Comparison of ENCODE assay signal across 30 mouse cellular contexts in genomic region chr11:44387031-44387430, GRCm38 (mm10). TPM values are rescaled to one million over a fixed set of nuclear protein-coding genes. Genes with fewer than 3 reads are reported as not detected.
DNase-seq lines count a peak whose midpoint lies in the region; ATAC-seq lines count a peak whose summit lies in the region.
"Had no signal": no experiment of that assay in that cellular context is flagged by ENCODE, and none has a peak within 500 bp of the region (broad histone marks: within the 10 kb centered on the region; RNA-seq: fewer than 3 reads in every experiment).

No protein-coding gene starts in this region.

- H3K4me1 ChIP-seq in intestine, embryonic 15.5 days (replicated peaks), result no peaks in the 10 kb centered on the region
- H3K4me1 ChIP-seq: embryonic facial prominence, embryonic 15.5 days; forebrain, embryonic 13.5 days; forebrain, embryonic 15.5 days had no signal

- no peaks in the 10 kb centered on the region for H3K27me3 ChIP-seq in intestine, embryonic 15.5 days (replicated peaks)
- H3K27me3 ChIP-seq: embryonic facial prominence, embryonic 13.5 days; embryonic facial prominence, embryonic 15.5 days; forebrain, embryonic 13.5 days; forebrain, embryonic 15.5 days; Patski had no signal

- no peak overlapping the region for H3K4me2 ChIP-seq in intestine, embryonic 15.5 days (replicated peaks)
- H3K4me2 ChIP-seq: embryonic facial prominence, embryonic 13.5 days; embryonic facial prominence, embryonic 15.5 days; forebrain, embryonic 13.5 days; forebrain, embryonic 15.5 days had no signal

- H3K36me3 ChIP-seq in intestine, embryonic 15.5 days, result no peaks in the 10 kb centered on the region
- H3K36me3 ChIP-seq: embryonic facial prominence, embryonic 13.5 days; embryonic facial prominence, embryonic 15.5 days; forebrain, embryonic 15.5 days had no signal

- 81% methylated on average over 2 of the region's 2 CpGs for WGBS in intestine, embryonic 15.5 days

- H3K9me3 ChIP-seq in intestine, embryonic 15.5 days, result no peaks in the 10 kb centered on the region
- H3K9me3 ChIP-seq: embryonic facial prominence, embryonic 13.5 days; embryonic facial prominence, embryonic 15.5 days; forebrain, embryonic 13.5 days; forebrain, embryonic 15.5 days had no signal

- no peak overlapping the region for H3K9ac ChIP-seq in intestine, embryonic 15.5 days
- H3K9ac ChIP-seq: embryonic facial prominence, embryonic 13.5 days; embryonic facial prominence, embryonic 15.5 days; forebrain, embryonic 13.5 days; forebrain, embryonic 15.5 days; forebrain, postnatal 0 days had no signal

- no peak for DNase-seq in frontal cortex, postnatal 25 days (ENCODE audit: low spot score in 2 of 2)
- DNase-seq in left cerebral cortex, adult 9 months (ENCODE audit: low spot score in 2 of 2), result no peak
- DNase-seq in gastrocnemius, postnatal 4 days (ENCODE audit: low spot score in 2 of 2), result no peak
- DNase-seq: adrenal gland, adult 8-10 months; adrenal gland, postnatal 14 days; adrenal gland, postnatal 36 days; cerebellum, adult 11-12 months; cerebellum, adult 2 months; cerebellum, adult 9-10 months; cerebellum, postnatal 10 days; cerebellum, postnatal 25 days; embryo, embryonic 11 days; forebrain, postnatal 0 days had no signal

- ATAC-seq in frontal cortex, adult (ENCODE audit: low TSS enrichment), result peak; percentile 55; the same call in 1 of the 2 replicates
- 0 out of 2 replicates have a peak, but pooled peaks have one; percentile 46 for ATAC-seq in erythroid progenitor cell, adult 5-6 weeks (replicated peaks; ENCODE audit: low FRiP score, poor library complexity, severe bottlenecking)
- ATAC-seq in megakaryocyte-erythroid progenitor cell, adult 5-6 weeks (replicated peaks; ENCODE audit: low FRiP score, low TSS enrichment, poor library complexity, severe bottlenecking), result 0 out of 2 replicates have a peak, but pooled peaks have one; percentile 50
- no peak for ATAC-seq in intestine, embryonic 15.5 days
- ATAC-seq: activated CD4-positive, CD25-positive, alpha-beta regulatory T cell, adult 4 months; forebrain, embryonic 13.5 days; forebrain, embryonic 15.5 days; forebrain, postnatal 0 days; Patski had no signal

- H3K27ac ChIP-seq in intestine, embryonic 15.5 days, result no peak overlapping the region
- H3K27ac ChIP-seq: embryonic facial prominence, embryonic 13.5 days; embryonic facial prominence, embryonic 15.5 days; forebrain, embryonic 13.5 days; forebrain, embryonic 15.5 days had no signal

- no peak overlapping the region for H3K4me3 ChIP-seq in intestine, embryonic 15.5 days (replicated peaks)
- H3K4me3 ChIP-seq: embryonic facial prominence, embryonic 13.5 days; embryonic facial prominence, embryonic 15.5 days; erythroblast, embryonic 14.5 days; forebrain, embryonic 13.5 days; forebrain, embryonic 15.5 days had no signal

RNA-seq across cellular contexts. Expression of gene Il12b, which starts 12.8 kb away (rescaled TPM):
- not detected in 2 replicates for total RNA-seq in erythroid progenitor cell, adult 5-6 weeks (2015; ENCODE audit: low replicate concordance)
- total RNA-seq in erythroid progenitor cell, adult 5-6 weeks (2017; ENCODE audit: low replicate concordance), result not detected in 2 replicates
- total RNA-seq in megakaryocyte-erythroid progenitor cell, adult 5-6 weeks (2014; fragmentation: Nextera tagmentation), result not detected in 2 replicates
- not detected in 2 replicates for total RNA-seq in megakaryocyte-erythroid progenitor cell, adult 5-6 weeks (2017)
- not detected in 2 replicates for polyA plus RNA-seq in intestine, embryonic 15.5 days (2015; fragmentation: Nextera tagmentation; extraction: Ambion mirVana)
- total RNA-seq in gastrocnemius, postnatal 4 days (2021), result not detected
- total RNA-seq: adrenal gland, adult 18-20 months; adrenal gland, adult 8-10 months; adrenal gland, postnatal 14 days; adrenal gland, postnatal 36 days; common myeloid progenitor, adult 5-6 weeks; ES-E14; forebrain, postnatal 0 days had no signal
- polyA plus RNA-seq: activated CD4-positive, CD25-positive, alpha-beta regulatory T cell, adult 4 months; C2C12; cerebellum, adult 2 months; embryonic facial prominence, embryonic 11.5 days; embryonic facial prominence, embryonic 13.5 days; embryonic facial prominence, embryonic 15.5 days; erythroblast, embryonic 14.5 days; forebrain, embryonic 11.5 days; forebrain, embryonic 13.5 days; forebrain, embryonic 15.5 days; forebrain, postnatal 0 days; Patski had no signal
